Mouse (Mus musculus) large intestine, adult 2 months (tissue): ENCODE measurements around the gene Best1. TPM values are rescaled to one million over a fixed set of nuclear protein-coding genes. Genes with fewer than 3 reads are reported as not detected.

Experiments used
- DNase-seq: peaks from one replicate; pipeline ENCODE4 v3.0.0-alpha.2; 2012; ENCODE audit warnings: low read depth, low spot score
- WGBS: fragments of 180-500 bp; shearing (Covaris S2); methylation state at CpG from one replicate; pipeline ENCODE4 v1.1.7; 2018; 5-methylcytosine and 5-hydroxymethylcytosine counted together
- polyA plus RNA-seq: library from polyadenylated mRNA; depleted of rRNA; stranded (reverse); fragments of >200 nt; gene quantifications from 2 replicates; pipeline ENCODE4 v1.2.3, GENCODE M21; 2012; rRNA removed

Gene Best1
- polyA plus RNA-seq, 1 experiment = 0.30 TPM

GRCm38 (mm10) chr19:9941809-9942208, 59.6 kb downstream of the Best1 start:
- DNase-seq = no peak

GRCm38 (mm10) chr19:9940903-9941302, 60.5 kb downstream of the Best1 start:
- DNase-seq = no peak
- WGBS = 62% methylated on average over 4 of the region's 4 CpGs

More at GRCm38 (mm10) chr19:9941809-9942208, 59.6 kb downstream of the Best1 start:
- 35% methylated on average over 1 of the region's 1 CpGs for WGBS

DNA sequence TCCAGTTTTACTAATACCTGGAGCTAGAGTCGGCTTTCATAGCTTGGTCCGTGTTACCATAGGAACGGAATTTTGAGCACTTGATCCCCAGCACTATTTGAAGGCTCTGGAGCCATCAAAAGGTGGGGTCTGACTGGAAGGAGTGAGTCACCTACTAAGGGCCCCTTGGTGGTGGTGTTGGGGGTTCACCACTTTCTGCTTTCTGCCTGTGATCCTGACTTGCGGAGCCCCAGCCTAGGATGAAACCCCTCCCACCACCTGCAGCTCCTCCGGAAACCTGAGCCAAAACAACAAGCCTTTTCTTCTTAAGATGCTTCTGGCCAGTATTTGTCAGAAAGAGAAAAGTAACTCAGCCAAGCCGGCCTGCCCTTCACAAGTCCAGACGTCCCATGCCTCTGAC, 61.6 kb downstream of the Best1 start:
- DNase-seq = no peak
- 84% methylated on average over 7 of the region's 7 CpGs for WGBS

DNA sequence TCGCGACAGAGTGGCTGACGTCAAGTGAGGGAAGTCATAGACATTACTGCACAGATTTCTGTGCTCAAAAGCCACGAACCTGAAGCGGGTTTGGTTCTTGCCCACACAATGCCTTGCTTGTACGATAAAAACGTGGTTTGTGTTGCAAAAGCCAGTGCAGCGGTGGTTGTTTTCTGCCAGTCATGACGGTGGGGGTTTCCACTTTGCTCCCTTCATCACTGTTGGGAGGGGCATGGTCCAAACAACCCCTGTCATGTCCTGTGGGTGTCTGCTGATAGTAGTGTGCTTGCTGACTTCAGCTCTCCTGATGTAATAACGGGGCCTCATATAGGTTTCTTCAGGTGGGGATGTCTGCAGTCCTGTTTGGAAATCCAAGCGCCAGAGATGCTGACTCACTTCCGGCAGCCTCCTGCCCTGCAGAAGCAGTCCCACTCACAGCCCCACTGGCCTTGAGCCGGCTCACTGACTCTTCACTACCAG, 62.6 kb downstream of the Best1 start:
- WGBS = 63% methylated on average over 13 of the region's 13 CpGs
- DNase-seq = no peak

DNA sequence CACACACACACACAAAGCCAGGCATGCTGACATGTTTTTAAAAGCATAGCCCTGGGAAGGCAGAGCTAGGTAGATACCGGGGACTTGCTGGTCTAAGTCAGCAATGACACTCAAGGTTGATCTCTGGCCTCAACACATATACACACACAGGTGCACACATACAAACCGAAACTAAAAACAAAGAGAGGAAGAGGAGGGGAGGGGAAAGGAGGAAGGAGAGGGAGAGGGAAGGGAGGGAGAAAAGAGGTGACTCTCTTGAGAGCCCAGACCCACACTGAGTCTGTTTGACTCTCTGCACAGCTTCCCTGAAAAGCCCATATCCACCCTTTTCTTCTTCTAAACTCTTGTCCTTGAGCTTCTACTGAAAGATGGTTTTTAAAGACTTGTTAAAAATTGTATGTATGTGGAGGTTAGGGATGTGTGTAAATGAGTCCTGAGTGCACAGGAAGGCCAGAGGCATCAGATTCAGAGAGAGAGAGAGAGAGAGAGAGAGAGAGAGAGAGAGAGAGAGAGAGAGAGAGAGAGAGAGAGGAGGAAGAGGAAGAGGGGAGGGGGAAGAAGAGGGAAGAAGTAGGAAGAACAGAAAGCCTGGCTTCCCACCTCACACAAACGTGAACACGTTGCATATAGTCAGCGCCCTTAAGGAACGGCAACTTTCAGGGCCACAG, 63.1 kb downstream of the Best1 start:
- 58% methylated on average over 6 of the region's 6 CpGs for WGBS

GRCm38 (mm10) chr19:9937428-9937827, 64.0 kb downstream of the Best1 start:
- 82% methylated on average over 5 of the region's 5 CpGs for WGBS
- DNase-seq = no peak

More for the DNA sequence above, 63.1 kb downstream of the Best1 start:
- no peak for DNase-seq

- 76% methylated on average over 5 of the region's 5 CpGs for WGBS
Observed at GRCm38 (mm10) chr19:9936579-9936978, 64.9 kb downstream of the Best1 start.

More at GRCm38 (mm10) chr19:9936579-9936978, 64.9 kb downstream of the Best1 start:
- DNase-seq = no peak

Other genes with a start within 250 kb of the Best1 start
- not detected in 2 replicates for gene Scgb2a2, start 154.1 kb downstream of the Best1 start, polyA plus RNA-seq
- gene Incenp, start 102.1 kb downstream of the Best1 start, polyA plus RNA-seq = 30.6 and 34.9 TPM in 2 replicates
- 1,893 and 2,842 TPM in 2 replicates for gene Fth1, start 21.0 kb downstream of the Best1 start, polyA plus RNA-seq
- 6.0 and 6.1 TPM in 2 replicates for gene Rab3il1, start within 50 bp of the Best1 start, polyA plus RNA-seq
- gene Fads3, start 39.9 kb upstream of the Best1 start, polyA plus RNA-seq = 26.0 and 30.2 TPM in 2 replicates
- gene Fads2, start 100.1 kb upstream of the Best1 start, polyA plus RNA-seq = 118 and 131 TPM in 2 replicates
- 20.4 and 20.5 TPM in 2 replicates for gene Fads1, start 181.3 kb upstream of the Best1 start, polyA plus RNA-seq
- 161 and 185 TPM in 2 replicates for gene Tmem258, start 202.4 kb upstream of the Best1 start, polyA plus RNA-seq
- 28.1 and 29.1 TPM in 2 replicates for gene Fen1, start 202.5 kb upstream of the Best1 start, polyA plus RNA-seq
- gene Myrf, start 239.1 kb upstream of the Best1 start, polyA plus RNA-seq = 18.7 and 34.7 TPM in 2 replicates